Mouse (Mus musculus) natural killer cell, adult 2 months (primary cell): ENCODE measurements around the gene Erg28.

Experiments
- DNase-seq, 2 experiments: peaks; one replicate each; pipeline ENCODE4 v3.0.0; 2022; ENCODE audit warnings: low spot score in 2 of 2

Gene Erg28

DNA sequence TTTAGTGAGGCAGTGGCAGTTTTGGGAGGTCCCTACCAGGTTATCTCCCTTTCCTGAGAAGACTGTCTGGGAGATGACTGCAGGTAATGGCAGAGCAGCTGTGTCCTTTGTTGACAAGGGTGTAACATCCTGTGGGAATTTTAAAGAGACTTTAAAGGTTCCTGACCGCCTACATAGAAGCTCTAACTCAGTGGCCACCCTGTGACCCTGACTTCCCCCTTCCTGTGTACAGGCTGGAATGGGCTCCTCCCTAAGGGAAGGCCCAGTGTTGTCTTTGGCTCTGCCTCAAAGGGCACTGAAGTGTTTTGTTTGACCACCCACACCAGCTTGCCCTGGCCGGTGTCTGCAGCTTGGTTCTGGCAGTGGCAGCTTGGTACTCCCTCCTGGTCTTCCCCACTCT is 10.8 kb downstream of the Erg28 start:
- DNase-seq, result no peak

DNA sequence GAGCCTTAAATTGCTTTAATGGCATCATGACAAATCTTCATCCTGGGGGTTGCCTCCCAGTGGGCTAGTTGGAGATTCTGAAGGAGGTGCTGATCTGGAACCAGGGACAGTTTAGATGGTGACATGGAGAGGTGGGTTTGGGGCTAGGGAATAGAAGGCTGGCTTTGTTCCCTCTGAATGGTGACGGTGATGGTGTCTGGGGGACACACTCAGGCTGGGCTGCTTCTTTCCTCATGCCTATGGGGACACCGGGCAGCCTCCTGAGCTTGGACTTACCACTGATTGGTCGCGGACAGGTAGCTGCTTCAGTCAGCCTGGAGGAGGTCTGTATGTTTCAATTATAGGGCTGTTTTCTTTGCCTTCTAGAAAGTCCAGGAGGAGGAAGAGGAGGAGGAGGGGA is 12.7 kb downstream of the Erg28 start:
- DNase-seq, result no peak

DNA sequence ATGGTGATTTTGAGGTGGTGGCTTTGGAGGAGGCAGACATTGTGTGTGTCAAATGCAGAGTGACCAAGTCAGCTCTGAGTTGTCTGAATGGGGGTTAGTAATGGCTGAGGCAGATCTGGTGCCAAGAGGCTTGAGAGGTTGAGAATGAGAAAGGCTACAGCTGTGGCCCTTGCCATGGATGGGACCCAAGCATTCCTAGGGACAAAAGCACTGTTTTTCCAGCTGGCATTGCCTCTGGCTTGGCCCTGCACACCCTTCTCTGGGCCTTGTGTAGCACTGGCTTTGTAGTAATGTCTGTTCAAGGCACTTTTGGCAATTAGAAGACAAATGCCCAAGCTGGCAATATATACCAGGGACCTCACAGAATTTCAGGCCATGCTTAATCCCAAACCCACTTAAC is 13.4 kb downstream of the Erg28 start:
- no peak for DNase-seq

DNA sequence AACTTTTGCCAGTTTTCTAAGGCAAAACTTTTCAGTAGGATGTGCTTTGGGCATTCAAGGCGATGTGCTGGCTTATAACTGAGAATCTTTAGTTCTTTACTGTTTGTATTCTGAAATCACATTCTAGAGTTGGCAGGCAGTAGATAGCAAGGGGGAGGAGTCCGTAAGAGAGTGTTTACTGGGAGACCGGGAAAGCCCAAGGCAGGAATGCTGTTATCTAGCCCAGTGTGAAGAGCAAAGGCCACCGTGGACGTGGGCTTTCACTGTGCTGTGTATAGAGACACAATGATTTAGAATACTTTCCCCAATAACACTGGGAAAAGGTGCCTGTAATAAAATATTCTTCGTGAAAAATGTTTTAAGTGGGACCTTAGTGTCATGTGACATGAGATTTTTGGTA is 14.6 kb downstream of the Erg28 start:
- no peak for DNase-seq

DNA sequence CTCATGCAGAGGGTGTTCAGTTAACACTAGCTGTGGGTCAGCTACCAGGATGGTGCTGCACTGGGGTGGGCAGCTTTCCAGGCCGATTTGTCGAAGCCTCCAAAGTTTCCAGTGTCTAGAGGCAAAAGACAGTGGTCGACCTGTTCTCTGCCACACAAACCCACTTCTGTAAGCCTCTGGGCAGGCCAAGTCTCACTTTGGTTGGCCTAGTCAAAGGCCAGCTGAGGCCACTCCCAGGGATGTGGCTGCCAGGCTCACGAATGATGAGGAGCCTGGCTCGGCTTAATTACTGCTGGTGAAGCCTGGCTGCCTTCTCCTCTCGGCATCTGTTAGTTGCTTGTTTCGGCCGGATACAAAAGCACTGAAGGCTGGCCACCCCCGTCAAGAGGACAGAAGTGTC is 24.3 kb downstream of the Erg28 start:
- no peak for DNase-seq

DNA sequence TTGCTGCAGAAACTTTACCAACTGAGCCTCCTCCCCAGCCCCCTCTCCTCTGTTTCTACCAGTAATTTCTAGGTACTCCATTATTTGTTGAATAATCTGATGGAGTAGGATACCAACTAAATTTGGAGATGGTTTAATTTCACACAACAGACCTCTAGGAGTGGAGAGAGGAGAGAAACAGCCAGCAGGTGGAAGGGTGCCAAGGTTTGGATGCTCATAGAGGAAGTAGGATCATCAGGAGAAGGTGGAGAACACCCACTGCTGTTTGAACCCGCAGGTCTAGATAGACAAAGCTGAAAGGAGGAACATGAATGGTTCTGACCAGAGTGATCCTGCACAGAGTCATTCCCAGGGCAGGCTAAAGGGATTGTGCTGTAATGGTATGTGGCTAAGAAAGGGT is 28.8 kb downstream of the Erg28 start:
- no peak for DNase-seq

DNA sequence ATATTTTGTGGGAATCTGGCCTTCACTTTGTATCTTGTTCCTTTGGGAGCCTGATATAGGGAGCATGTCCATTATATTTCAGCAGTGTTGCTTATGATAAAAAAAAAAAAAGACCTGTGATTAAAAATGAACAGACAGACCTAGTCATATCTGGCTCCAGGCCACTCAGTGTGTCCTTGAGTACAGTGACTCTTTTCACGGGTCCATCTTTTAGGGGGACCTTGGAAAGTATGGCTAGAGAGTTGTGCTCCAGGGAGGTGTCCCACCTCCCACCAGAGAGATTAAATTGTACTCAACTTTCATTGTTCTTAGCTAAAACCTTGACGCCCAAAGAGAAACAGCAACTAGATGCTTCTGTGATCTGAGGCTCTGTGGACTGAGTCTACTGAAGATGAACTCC is 30.3 kb downstream of the Erg28 start:
- DNase-seq, result no peak

DNA sequence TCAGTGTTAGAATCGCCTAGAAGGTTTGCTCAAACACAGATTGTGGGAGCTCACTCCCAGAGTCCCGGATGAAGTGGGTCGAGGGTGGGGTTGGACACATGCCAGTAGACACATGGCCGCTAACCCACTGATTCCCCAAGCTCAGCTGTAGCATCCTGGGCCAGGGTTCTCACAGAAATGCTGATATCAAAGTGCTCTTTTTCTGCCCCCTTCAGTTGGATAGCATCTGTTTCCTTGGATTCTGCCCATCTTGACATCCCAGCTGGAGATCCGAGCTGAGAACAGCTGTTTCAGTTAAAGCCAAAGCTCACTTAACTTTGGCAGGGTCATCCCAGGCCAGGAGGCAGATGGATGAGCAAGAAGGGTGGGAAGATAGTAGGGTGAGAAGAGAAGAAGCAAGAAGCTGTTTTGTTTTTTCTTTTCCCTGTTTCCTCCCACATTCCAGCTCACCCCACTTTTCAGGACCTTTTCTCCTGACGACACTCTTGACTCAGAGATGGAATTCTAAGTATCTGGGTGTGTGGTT is 31.5 kb downstream of the Erg28 start:
- no peak for DNase-seq

DNA sequence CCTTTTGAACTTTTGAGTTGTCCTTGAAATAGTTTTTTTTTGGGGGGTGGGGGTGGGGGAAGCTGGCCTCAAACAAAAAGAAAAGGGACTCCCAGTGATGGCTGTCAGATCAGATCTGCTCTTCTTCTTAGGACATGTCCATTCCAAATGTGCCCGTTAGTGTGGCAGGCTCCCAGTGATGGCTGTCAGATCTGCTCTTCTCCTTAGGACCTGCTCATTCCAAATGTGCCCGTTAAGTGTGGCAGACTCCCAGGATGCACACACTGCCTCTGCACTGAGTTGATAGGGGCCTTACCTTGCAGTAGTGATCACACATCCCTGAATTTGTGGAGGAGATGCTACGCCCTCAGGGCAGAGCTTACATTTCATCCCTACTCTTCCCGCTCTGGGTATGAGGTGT is 32.2 kb downstream of the Erg28 start:
- no peak for DNase-seq

DNA sequence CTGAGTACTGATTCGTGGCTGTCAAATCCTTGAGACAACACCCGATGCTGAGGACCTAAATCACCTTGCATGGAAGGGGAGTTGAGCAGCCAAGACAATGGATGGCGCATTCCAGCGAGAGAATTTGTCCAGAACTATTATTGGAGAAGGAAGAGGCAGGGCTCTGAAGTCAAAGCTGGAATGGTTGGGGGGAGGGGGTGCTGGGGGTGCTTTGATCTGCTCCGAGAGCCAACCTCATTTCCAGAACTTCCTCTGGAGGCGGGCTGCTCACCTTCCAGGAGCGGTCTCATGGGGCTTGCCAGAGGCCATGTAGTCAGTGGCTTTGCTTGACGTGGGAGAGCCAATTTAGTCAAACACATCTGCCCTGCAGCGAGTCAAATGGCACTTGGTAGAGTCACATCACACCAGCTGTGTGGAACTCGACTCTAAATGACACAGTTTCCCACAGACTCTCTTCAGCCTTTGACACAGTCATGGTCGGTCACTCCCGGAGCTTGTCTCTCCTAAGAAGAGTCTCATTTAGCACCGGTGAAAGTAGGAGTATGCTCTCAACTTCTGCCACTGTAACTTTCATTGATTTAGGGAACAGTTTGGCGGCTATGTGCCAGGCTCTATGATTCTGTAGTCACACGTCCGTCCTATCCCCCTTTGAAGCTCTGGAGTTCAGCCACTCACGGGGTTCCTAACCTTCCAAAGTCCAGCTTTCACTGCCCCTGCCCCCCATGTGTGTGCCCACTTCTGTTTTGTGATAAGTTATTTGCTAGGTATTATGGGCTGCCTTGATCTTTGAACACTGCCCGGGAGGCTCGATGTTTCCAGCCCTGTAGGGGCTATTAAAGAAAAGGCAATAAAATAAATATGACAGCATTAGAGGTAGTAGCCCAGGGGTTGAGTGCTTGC is 39.2 kb downstream of the Erg28 start:
- DNase-seq, result no peak

DNA sequence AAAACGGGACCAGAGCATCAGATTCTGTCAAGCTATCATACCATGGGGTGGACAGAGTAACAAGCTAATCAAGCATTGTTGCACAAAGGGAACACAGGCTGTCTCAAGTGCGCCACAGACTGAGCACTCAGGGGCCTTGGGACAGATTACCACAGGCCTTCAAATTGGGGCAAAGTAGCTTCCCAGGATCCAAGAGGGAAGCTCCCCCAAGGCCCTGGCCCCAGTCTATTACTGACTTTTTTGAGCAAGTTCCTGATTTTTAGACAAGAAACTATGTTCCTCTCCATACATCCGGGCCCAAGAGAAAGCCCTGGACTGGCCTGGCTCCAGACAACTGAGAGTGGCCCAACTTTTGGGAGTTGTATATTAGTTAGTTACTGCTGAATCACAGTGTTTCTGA is 42.7 kb downstream of the Erg28 start:
- DNase-seq, result no peak

DNA sequence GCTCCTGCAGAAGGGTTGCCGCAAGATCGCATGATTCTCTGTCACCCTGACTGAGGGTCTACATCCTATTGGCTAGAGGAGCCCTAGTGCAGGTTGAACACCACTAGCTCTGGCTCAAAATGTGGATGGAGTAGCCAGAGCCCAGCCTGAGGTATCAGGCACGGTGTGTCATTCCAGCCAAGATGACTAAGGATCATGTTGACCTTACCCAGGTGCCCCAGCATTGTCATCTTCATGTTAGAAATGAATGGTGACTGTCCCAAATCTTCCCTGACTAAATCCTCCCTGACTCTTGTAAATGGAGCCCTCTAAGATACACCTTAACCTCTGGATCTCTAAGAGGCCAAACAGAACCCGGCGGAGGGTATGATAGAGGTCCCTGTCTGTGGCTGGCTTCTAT is 44.6 kb downstream of the Erg28 start:
- no peak for DNase-seq

DNA sequence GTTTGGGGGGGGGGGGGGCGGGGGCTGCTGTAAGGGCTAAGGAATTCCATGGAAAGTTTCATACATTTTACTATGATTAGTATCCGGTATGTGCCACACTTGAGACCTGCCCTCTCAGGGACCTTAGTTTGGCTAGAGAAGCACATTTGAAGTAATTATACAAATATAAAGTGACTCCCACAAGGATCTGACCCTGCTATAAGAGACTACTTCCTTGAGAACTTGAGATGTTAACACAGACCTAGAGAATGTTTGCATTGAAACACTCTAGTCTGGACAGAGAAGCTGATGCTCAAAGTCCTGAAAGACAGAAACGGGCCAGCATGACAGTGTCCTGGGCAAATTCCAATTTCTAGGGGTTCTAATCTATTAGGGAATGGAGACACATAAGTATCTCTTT is 45.4 kb downstream of the Erg28 start:
- no peak for DNase-seq

DNA sequence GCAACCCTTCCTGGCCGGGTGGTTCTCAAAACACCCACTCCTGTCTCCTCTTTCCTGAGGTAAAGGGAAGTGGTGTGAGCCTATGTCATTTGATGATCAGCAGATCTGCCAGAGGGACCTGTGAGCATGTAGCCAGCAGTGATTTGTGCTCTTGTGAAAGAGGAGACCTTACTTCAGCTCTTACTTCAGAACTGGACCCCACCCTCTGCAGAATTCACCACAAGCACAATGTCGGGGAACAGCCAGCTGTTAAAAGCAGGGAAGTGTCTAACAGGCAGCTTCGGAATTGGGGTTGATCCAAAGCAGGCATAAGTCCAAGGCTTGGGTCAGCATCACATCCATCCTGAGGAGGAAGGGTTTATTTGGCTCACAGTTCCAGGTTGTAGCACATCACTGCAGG is 53.0 kb downstream of the Erg28 start:
- no peak for DNase-seq

DNA sequence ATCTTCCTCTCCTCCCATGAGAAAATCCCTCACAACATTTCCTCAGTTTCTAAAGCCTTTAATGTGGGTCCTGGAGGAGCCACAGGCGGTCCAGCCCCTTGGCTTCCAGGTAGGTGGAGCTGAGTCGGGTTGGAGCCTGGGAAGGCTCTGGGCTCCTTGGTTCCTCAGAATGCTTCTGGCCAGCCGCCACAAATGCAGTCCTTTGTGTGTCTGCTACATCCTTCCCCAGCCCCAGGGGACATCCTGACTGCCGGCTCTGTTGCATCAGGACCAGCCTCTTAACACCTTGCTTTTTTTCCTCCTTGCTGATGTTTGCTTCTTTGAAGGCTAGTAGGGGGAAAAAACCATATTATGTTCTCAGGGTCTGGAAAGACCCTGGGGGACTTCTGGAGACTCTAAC is 56.6 kb downstream of the Erg28 start:
- DNase-seq, result no peak

DNA sequence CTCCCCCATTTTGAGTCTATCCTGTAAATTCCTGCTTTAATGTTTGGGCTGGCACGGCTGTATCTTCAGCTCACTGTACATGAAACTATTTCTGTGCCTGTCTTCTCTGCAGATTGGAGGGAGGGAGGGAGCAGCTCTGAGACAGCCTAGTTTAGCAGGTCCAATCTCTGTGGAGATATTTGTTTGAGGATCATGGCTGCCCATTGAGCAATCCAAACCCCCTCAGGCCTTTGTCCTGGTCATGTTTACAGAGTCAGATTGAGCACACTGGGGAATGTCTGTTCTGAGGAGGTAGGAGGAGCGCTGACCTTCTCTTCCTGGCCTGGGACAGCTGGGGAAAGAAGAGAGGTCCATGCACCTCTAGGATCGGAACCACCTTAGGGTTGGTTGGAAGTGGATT is 58.1 kb downstream of the Erg28 start:
- DNase-seq, result no peak
